Mouse (Mus musculus): ENCODE data around the gene Ccr9. TPM values are rescaled to one million over a fixed set of nuclear protein-coding genes. Genes with fewer than 3 reads are reported as not detected.

Gene Ccr9
- polyA plus RNA-seq, 1 experiment from 2014 or later: 0.48 TPM

DNA sequence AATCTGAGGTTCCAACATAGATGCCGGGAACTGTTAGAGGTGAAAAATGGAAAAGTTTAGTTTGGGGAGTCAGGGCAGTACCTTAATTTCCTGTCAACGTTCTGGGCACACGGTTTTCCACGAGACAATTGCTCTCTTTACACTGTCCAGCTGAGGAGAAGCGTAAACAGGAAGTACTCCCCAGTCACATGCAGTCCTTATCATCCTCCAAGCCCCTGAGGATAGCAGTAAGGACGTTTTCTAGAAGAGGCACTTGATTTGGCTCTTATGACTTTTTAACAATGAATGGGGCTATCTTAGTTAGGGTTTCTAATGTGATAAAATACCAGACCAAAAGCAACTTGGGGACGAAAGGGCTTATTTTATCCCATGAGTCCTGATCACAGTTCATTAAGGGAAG, 130.3 kb downstream of the Ccr9 start:
- 87% methylated on average over 7 of the region's 7 CpGs for WGBS
- Histone ChIP-seq H3K9ac (replicated peaks) (no peak overlapping the region), H3K9me3 (no peaks in the 10 kb centered on the region), H3K4me2 (replicated peaks) (no peak overlapping the region), H3K27ac (replicated peaks) (no peak overlapping the region), H3K4me1 (no peaks in the 10 kb centered on the region), H3K36me3 (peaks cover 13% of the 10 kb centered on the region; the same call in 1 of the 2 replicates), H3K4me3 (no peak overlapping the region), H3K27me3 (no peaks in the 10 kb centered on the region)
- ATAC-seq (ENCODE audit: low FRiP score, low read depth): no peak

DNA sequence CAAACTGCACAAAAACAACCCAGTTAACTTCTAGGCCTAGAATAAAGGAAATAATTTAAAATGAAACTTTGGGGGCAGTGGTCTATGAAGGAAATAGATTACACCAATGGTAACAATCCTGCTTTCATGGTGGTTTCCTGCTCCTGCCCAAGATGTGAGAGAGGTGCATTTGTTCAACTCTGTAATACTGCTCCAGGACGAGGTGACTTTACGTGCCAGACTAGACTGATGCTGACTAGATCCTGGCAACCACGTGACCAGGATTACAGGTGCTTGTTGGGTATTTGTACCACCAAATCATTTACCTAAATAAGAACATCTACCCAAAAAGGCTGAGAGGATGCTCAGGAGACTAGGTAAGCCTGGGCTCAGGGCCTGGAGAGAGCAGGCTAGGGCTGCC, 133.6 kb downstream of the Ccr9 start:
- Histone ChIP-seq H3K27me3 (no peaks in the 10 kb centered on the region), H3K9me3 (no peaks in the 10 kb centered on the region), H3K36me3 (peaks cover 30% of the 10 kb centered on the region; the same call in 1 of the 2 replicates), H3K27ac (replicated peaks) (no peak overlapping the region), H3K9ac (replicated peaks) (no peak overlapping the region), H3K4me1 (no peaks in the 10 kb centered on the region), H3K4me3 (no peak overlapping the region), H3K4me2 (replicated peaks) (no peak overlapping the region)
- 95% methylated on average over 3 of the region's 3 CpGs for WGBS
- no peak for ATAC-seq (ENCODE audit: low FRiP score, low read depth)

DNA sequence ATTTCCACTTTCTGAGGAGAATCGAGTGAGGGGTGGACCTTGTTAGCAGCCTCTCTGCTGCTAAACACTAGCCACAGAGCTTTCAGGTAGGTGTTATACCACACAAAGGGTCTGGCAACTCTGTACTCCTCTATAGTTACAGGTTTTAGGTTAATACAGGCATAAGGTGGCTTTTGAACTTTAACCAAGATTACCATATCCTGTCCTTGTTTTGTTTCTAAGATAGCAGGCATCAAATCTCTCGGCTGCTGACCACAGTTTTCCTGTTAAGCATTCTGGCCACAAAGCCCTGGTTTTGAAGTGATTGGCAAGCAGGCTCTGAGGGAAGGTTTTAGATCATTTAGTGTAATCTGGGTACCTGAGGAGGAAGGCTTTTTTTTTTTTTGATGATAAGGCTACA, 136.1 kb downstream of the Ccr9 start:
- no peak overlapping the region for H3K27ac ChIP-seq (replicated peaks)

DNA sequence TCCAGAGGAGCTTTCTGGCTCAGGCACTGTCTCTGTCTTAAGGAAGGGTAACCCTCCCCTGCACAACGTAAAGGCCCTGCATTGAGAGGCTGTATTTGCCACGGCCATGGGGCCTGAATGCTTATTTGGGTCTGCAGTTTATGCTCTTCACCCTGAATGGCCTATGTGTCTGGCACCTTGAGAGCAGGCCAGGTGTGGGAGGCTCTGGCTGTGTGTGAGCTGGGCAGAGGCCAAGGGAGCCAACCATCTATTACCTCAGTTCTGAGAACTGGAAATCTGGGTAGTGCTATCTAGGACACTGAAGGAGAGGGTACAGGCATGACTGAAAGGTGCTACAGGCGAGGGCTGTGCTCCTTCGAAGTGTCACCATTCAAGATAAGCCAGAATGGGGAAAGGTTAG, 136.6 kb downstream of the Ccr9 start:
- no peak overlapping the region for H3K27ac ChIP-seq (replicated peaks)
- no peak overlapping the region for H3K4me3 ChIP-seq
- H3K27me3 ChIP-seq: no peaks in the 10 kb centered on the region
- H3K9me3 ChIP-seq: no peaks in the 10 kb centered on the region
- no peak overlapping the region for H3K4me2 ChIP-seq (replicated peaks)
- WGBS: 86% methylated on average over 4 of the region's 4 CpGs
- H3K4me1 ChIP-seq: no peaks in the 10 kb centered on the region
- H3K36me3 ChIP-seq: peaks cover 45% of the 10 kb centered on the region; the same call in 1 of the 2 replicates
- no peak overlapping the region for H3K9ac ChIP-seq (replicated peaks)
- ATAC-seq (ENCODE audit: low FRiP score, low read depth): no peak

More for the DNA sequence above, 136.1 kb downstream of the Ccr9 start:
- ATAC-seq (ENCODE audit: low FRiP score, low read depth): no peak
- 96% methylated on average over 2 of the region's 2 CpGs for WGBS
- Histone ChIP-seq H3K4me1 (no peaks in the 10 kb centered on the region), H3K27me3 (no peaks in the 10 kb centered on the region), H3K9me3 (no peaks in the 10 kb centered on the region), H3K9ac (replicated peaks) (no peak overlapping the region), H3K4me3 (no peak overlapping the region), H3K36me3 (peaks cover 42% of the 10 kb centered on the region; the same call in 1 of the 2 replicates), H3K4me2 (replicated peaks) (no peak overlapping the region)

DNA sequence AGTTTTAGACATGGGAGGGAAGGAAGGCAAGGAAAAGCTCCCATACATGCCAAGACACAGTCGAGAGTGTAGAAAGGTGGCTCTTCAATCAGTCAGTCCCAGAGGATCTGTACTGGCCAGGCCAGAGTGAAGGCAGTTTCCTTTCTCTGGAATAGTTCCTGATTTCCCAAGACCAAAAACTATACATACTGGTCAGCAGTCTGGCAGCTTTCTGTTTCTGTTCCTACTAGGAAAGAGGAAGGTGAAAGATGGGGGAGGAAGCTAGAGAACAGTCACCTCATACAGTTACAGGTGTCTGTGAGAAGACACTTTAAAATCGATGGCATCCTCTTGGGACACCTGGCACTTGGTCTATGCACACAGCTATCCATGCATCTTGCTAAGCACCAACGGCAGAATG, 137.2 kb downstream of the Ccr9 start:
- Histone ChIP-seq H3K9me3 (no peaks in the 10 kb centered on the region), H3K4me1 (no peaks in the 10 kb centered on the region), H3K4me2 (replicated peaks) (no peak overlapping the region), H3K4me3 (no peak overlapping the region), H3K27ac (replicated peaks) (no peak overlapping the region), H3K27me3 (no peaks in the 10 kb centered on the region), H3K9ac (replicated peaks) (no peak overlapping the region), H3K36me3 (peaks cover 41% of the 10 kb centered on the region; the same call in 1 of the 2 replicates)
- 87% methylated on average over 3 of the region's 3 CpGs for WGBS
- ATAC-seq (ENCODE audit: low FRiP score, low read depth): no peak

DNA sequence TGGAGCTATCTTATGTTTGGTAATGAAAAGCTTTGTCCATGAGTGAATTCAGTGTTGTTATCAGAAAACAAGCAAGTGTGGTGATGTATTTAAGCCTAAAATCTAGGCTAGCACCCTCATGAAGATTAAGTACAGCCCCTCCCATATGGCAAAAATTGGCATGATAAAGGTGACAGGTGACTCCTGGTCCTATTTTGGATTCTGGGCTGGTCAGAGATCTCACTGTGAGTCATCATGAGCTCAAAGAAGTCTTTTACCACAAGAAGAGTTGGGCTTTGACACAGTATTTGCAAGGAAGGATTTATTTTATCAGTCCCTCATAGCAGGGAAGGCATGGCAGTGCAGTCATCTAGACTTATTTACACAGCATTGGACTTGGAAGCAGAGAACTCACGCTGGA, 137.8 kb downstream of the Ccr9 start:
- H3K4me3 ChIP-seq: no peak overlapping the region
- H3K36me3 ChIP-seq: peaks cover 41% of the 10 kb centered on the region
- H3K9ac ChIP-seq (replicated peaks): no peak overlapping the region
- H3K4me1 ChIP-seq: no peaks in the 10 kb centered on the region
- no peak overlapping the region for H3K27ac ChIP-seq (replicated peaks)
- no peak overlapping the region for H3K4me2 ChIP-seq (replicated peaks)
- ATAC-seq (ENCODE audit: low FRiP score, low read depth): no peak
- H3K27me3 ChIP-seq: no peaks in the 10 kb centered on the region
- WGBS: 91% methylated on average over 1 of the region's 1 CpGs
- H3K9me3 ChIP-seq: no peaks in the 10 kb centered on the region

DNA sequence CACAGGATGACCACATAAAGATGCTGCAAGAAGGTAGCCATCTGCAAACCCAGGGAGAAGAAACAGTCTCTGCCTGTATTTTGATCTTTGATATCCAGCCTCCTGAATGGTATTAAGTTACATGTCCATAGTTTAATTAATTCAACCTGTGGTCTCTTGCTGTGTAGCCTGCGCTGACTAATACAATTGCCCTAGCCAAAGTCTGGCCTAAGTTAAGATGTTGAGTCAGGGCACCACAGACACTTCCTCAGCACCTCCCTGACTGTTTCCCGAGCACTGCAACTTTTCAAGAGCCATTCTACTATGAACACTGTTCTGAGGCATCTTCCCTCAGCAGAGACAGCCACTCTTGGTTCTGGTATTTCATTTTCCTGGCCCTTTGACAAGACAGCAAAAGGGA, 140.4 kb downstream of the Ccr9 start:
- WGBS: 89% methylated on average over 2 of the region's 2 CpGs
- no peak overlapping the region for H3K9ac ChIP-seq (replicated peaks)

DNA sequence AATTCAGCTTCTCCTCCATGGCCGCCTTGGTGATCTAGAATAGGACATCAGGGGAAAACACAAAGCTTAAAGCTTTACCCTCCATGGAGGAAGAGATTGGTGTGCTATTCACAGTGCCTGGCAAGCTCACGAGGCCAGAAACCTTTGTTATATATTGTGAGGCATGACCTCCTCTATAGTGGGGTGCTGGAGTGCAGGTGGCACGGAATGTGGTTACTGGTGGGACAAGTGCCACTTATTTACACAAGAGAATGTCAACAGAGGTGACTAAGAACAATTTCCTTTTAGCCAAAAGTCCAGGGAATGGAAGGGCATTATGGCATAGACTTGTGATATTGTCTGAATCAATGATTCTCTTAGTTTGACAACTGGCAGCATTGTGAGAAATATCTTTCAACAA, 148.4 kb downstream of the Ccr9 start:
- WGBS: 88% methylated on average over 3 of the region's 3 CpGs
- Histone ChIP-seq H3K36me3 (peaks cover 83% of the 10 kb centered on the region), H3K4me2 (replicated peaks) (no peak overlapping the region)

More for the DNA sequence above, 140.4 kb downstream of the Ccr9 start:
- H3K4me2 ChIP-seq (replicated peaks): no peak overlapping the region
- H3K9me3 ChIP-seq: no peaks in the 10 kb centered on the region
- no peak overlapping the region for H3K27ac ChIP-seq (replicated peaks)
- no peaks in the 10 kb centered on the region for H3K4me1 ChIP-seq
- H3K27me3 ChIP-seq: no peaks in the 10 kb centered on the region
- no peak for ATAC-seq (ENCODE audit: low FRiP score, low read depth)
- peaks cover 62% of the 10 kb centered on the region for H3K36me3 ChIP-seq
- H3K4me3 ChIP-seq: no peak overlapping the region

DNA sequence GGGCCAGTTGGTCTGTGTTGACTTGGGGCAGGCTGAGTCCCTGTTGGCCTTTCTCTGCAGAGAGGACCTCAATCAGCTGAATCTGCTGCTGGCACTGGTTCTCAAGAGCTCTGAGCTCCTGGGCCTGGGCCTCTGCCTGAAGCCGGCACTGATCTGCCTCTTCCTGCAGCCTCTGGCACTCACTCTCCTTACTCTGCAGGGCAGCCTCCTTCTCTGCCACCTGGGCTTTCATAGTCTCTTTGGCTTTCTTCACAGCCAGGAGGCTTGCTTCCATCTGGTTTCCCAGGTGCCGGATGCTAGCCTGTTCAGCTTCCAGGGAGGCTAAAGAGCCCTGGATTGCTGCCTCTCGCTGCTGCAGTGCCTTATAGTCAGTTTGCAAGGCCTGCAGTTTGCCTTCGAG, 150.7 kb downstream of the Ccr9 start:
- Histone ChIP-seq H3K4me3 (no peak overlapping the region), H3K9me3 (no peaks in the 10 kb centered on the region), H3K4me2 (replicated peaks) (no peak overlapping the region), H3K9ac (replicated peaks) (no peak overlapping the region), H3K27ac (replicated peaks) (no peak overlapping the region), H3K4me1 (no peaks in the 10 kb centered on the region), H3K27me3 (no peaks in the 10 kb centered on the region), H3K36me3 (peaks cover 60% of the 10 kb centered on the region)
- 93% methylated on average over 4 of the region's 4 CpGs for WGBS
- no peak for ATAC-seq (ENCODE audit: low FRiP score, low read depth)

More for the DNA sequence above, 148.4 kb downstream of the Ccr9 start:
- Histone ChIP-seq H3K27ac (replicated peaks) (no peak overlapping the region), H3K27me3 (no peaks in the 10 kb centered on the region), H3K4me1 (no peaks in the 10 kb centered on the region), H3K9ac (replicated peaks) (no peak overlapping the region), H3K9me3 (no peaks in the 10 kb centered on the region), H3K4me3 (no peak overlapping the region)
- ATAC-seq (ENCODE audit: low FRiP score, low read depth): no peak

Other genes with a start within 250 kb of the Ccr9 start
- 40.9 and 45.3 TPM in 2 replicates for gene Limd1, start 199.7 kb upstream of the Ccr9 start, polyA plus RNA-seq (2016; fragmentation: Nextera tagmentation; extraction: Ambion mirVana)
- 51.5 and 54.2 TPM in 2 replicates for gene Sacm1l, start 148.7 kb upstream of the Ccr9 start, polyA plus RNA-seq (2016; fragmentation: Nextera tagmentation; extraction: Ambion mirVana)
- gene Slc6a20b, start 45.9 kb upstream of the Ccr9 start, polyA plus RNA-seq (2016; fragmentation: Nextera tagmentation; extraction: Ambion mirVana): 0.20 and 0.31 TPM in 2 replicates
- 2.7 and 3.0 TPM in 2 replicates for gene Slc6a20a, start 446 bp downstream of the Ccr9 start, polyA plus RNA-seq (2016; fragmentation: Nextera tagmentation; extraction: Ambion mirVana)
- 53.1 and 55.5 TPM in 2 replicates for gene Lztfl1, start 39.3 kb downstream of the Ccr9 start, polyA plus RNA-seq (2016; fragmentation: Nextera tagmentation; extraction: Ambion mirVana)
- 0.20 and 0.24 TPM in 2 replicates for gene Cxcr6, start 128.0 kb downstream of the Ccr9 start, polyA plus RNA-seq (2016; fragmentation: Nextera tagmentation; extraction: Ambion mirVana)
- 11.2 and 11.6 TPM in 2 replicates for gene Fyco1, start 173.5 kb downstream of the Ccr9 start, polyA plus RNA-seq (2016; fragmentation: Nextera tagmentation; extraction: Ambion mirVana)
- gene Xcr1, start 183.6 kb downstream of the Ccr9 start, polyA plus RNA-seq (2016; fragmentation: Nextera tagmentation; extraction: Ambion mirVana): not detected in 2 replicates

Measured in midbrain, embryonic 12.5 days (tissue).